13 mouse cellular contexts compared by ENCODE assay signal in the genomic region with DNA sequence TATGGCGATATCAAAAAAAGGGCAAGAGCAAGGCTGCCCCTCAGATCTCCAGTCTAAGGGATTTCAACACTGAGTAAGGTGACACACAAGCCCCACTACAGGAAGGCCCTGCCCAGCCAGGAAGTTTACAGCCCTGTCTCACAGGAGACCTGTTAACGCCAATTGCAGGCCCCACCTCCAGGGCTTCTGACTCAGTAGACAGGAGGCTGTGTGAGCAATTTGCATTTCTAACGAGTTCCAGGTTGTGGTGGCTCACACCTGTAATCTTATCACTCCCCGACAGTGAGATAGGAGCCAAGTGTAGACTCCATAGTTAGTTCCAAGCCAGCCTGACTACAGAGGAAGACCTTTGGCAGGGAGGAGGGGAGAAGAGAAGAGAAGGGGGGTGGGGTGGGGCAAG.
A peak's percentile ranks its signal among the peaks of the same experiment; 100 is the strongest.
DNase-seq lines count a peak whose midpoint lies in the region; ATAC-seq and TF ChIP-seq lines count a peak whose summit lies in the region.
"Had no signal": no experiment of that assay in that cellular context is flagged by ENCODE, and none has a peak within 500 bp of the region (broad histone marks: within the 10 kb centered on the region; RNA-seq: fewer than 3 reads in every experiment).

No protein-coding gene starts in this region.

- H3K27ac ChIP-seq in intestine, embryonic 15.5 days: no peak overlapping the region
- H3K27ac ChIP-seq in stomach, embryonic 15.5 days: no peak overlapping the region
- no peak overlapping the region for H3K27ac ChIP-seq in liver, postnatal 0 days (ENCODE audit: low read depth)
- no peak overlapping the region for H3K27ac ChIP-seq in forebrain, embryonic 12.5 days
- H3K27ac ChIP-seq: heart, adult 2 months; liver, embryonic 15.5 days had no signal

- peak; percentile 96 for ATAC-seq in intestine, embryonic 15.5 days
- ATAC-seq in stomach, embryonic 15.5 days (ENCODE audit: insufficient read depth, low FRiP score, low read depth): peak; percentile 89
- ATAC-seq in liver, postnatal 0 days: no peak
- ATAC-seq in forebrain, embryonic 12.5 days (ENCODE audit: low FRiP score): no peak
- ATAC-seq: forebrain, embryonic 14.5 days had no signal

- no peak for TF ChIP-seq CTCF in liver, postnatal 0 days (IDR thresholded peaks at IDR 0.05; ENCODE audit: low read depth)

- H3K4me2 ChIP-seq in intestine, embryonic 15.5 days (replicated peaks): no peak overlapping the region
- no peak overlapping the region for H3K4me2 ChIP-seq in stomach, embryonic 15.5 days
- H3K4me2 ChIP-seq in liver, postnatal 0 days (ENCODE audit: low read depth, low read length): no peak overlapping the region
- no peak overlapping the region for H3K4me2 ChIP-seq in forebrain, embryonic 12.5 days
- H3K4me2 ChIP-seq: liver, embryonic 15.5 days had no signal

- H3K27me3 ChIP-seq in intestine, embryonic 15.5 days (replicated peaks): no peaks in the 10 kb centered on the region
- no peaks in the 10 kb centered on the region for H3K27me3 ChIP-seq in stomach, embryonic 15.5 days (replicated peaks)
- no peaks in the 10 kb centered on the region for H3K27me3 ChIP-seq in liver, postnatal 0 days (ENCODE audit: insufficient read depth, low read length)
- no peaks in the 10 kb centered on the region for H3K27me3 ChIP-seq in forebrain, embryonic 12.5 days
- H3K27me3 ChIP-seq: liver, embryonic 15.5 days had no signal

- DNase-seq in B cell, adult 2 months: peak; percentile 15 to 31
- peak; percentile 1 to 19 for DNase-seq in CD8-positive naive resting alpha-beta T cell, adult 2 months (ENCODE audit: low read depth in 2 of 2, low spot score in 2 of 2)
- DNase-seq in layer of hippocampus, adult 8-10 months (ENCODE audit: low spot score in 2 of 2): no peak
- no peak for DNase-seq in adrenal gland, adult 8-10 months
- DNase-seq in liver, postnatal 0 days: no peak
- DNase-seq: kidney, adult 11 months; layer of hippocampus, postnatal 36 days had no signal

- WGBS in intestine, embryonic 15.5 days: 42% methylated on average over 4 of the region's 4 CpGs
- 43% methylated on average over 4 of the region's 4 CpGs for WGBS in stomach, embryonic 15.5 days
- WGBS in liver, postnatal 0 days (ENCODE audit: insufficient replicate concordance): 40% methylated on average over 4 of the region's 4 CpGs
- WGBS in forebrain, embryonic 12.5 days: 71% methylated on average over 4 of the region's 4 CpGs

- no peak overlapping the region for H3K4me3 ChIP-seq in intestine, embryonic 15.5 days (replicated peaks)
- no peak overlapping the region for H3K4me3 ChIP-seq in stomach, embryonic 15.5 days (replicated peaks)
- H3K4me3 ChIP-seq in liver, postnatal 0 days (ENCODE audit: low read depth, low read length): no peak overlapping the region
- no peak overlapping the region for H3K4me3 ChIP-seq in forebrain, embryonic 12.5 days (replicated peaks)
- H3K4me3 ChIP-seq: heart, adult 2 months; liver, embryonic 15.5 days had no signal

- no peak overlapping the region for H3K9ac ChIP-seq in intestine, embryonic 15.5 days
- H3K9ac ChIP-seq in stomach, embryonic 15.5 days: no peak overlapping the region
- no peak overlapping the region for H3K9ac ChIP-seq in liver, postnatal 0 days (replicated peaks)
- no peak overlapping the region for H3K9ac ChIP-seq in forebrain, embryonic 12.5 days
- H3K9ac ChIP-seq: liver, embryonic 15.5 days had no signal

- H3K4me1 ChIP-seq in intestine, embryonic 15.5 days (replicated peaks): peaks cover 6% of the 10 kb centered on the region; the same call in 1 of the 2 replicates
- 0 out of 2 replicates have a peak, but pooled peaks cover 6% of the 10 kb centered on the region for H3K4me1 ChIP-seq in stomach, embryonic 15.5 days
- H3K4me1 ChIP-seq in liver, postnatal 0 days (ENCODE audit: insufficient read depth): no peaks in the 10 kb centered on the region
- no peaks in the 10 kb centered on the region for H3K4me1 ChIP-seq in forebrain, embryonic 12.5 days
- H3K4me1 ChIP-seq: liver, embryonic 15.5 days had no signal

- H3K9me3 ChIP-seq in intestine, embryonic 15.5 days: no peaks in the 10 kb centered on the region
- H3K9me3 ChIP-seq in stomach, embryonic 15.5 days: no peaks in the 10 kb centered on the region
- no peaks in the 10 kb centered on the region for H3K9me3 ChIP-seq in liver, postnatal 0 days (ENCODE audit: low read length)
- H3K9me3 ChIP-seq in forebrain, embryonic 12.5 days: no peaks in the 10 kb centered on the region
- H3K9me3 ChIP-seq: liver, embryonic 15.5 days had no signal

- TF ChIP-seq EP300 in liver, postnatal 0 days (IDR thresholded peaks at IDR 0.05; ENCODE audit: low read depth): no peak

- H3K36me3 ChIP-seq in intestine, embryonic 15.5 days: no peaks in the 10 kb centered on the region
- H3K36me3 ChIP-seq in stomach, embryonic 15.5 days: no peaks in the 10 kb centered on the region
- no peaks in the 10 kb centered on the region for H3K36me3 ChIP-seq in liver, postnatal 0 days (replicated peaks; ENCODE audit: insufficient read depth, low read length)
- no peaks in the 10 kb centered on the region for H3K36me3 ChIP-seq in forebrain, embryonic 12.5 days (replicated peaks)
- H3K36me3 ChIP-seq: liver, embryonic 15.5 days had no signal

Comparison
In these comparisons a context has a peak if more than half of its experiments do, and no peak if none do; other contexts are left out.
1. DNase-seq: peak in B cell, adult 2 months (2 of 2) and CD8-positive naive resting alpha-beta T cell, adult 2 months (2 of 2); none in layer of hippocampus, adult 8-10 months (0 of 2), adrenal gland, adult 8-10 months (single experiment) and liver, postnatal 0 days (single experiment).
2. ATAC-seq: peak in intestine, embryonic 15.5 days (single experiment) and stomach, embryonic 15.5 days (single experiment); none in liver, postnatal 0 days (single experiment) and forebrain, embryonic 12.5 days (single experiment).